Mouse (Mus musculus) forebrain, embryonic 12.5 days (tissue): ENCODE results near the gene Arhgap9. TPM values are rescaled to one million over a fixed set of nuclear protein-coding genes. Genes with fewer than 3 reads are reported as not detected.

Source experiments
- ATAC-seq: fragments of 200-750 bp; cut with Nextera tagmentation; 2 replicates; pipeline ENCODE4 v1.8.0; 2017; ENCODE audit warnings: moderate TSS enrichment; ENCODE audit not compliant: low FRiP score
- H3K27ac ChIP-seq: fragments of 300-500 bp; sonication (generic); 2 replicates; pipeline ENCODE4 v1.5.1; 2016; ENCODE audit warnings: mild to moderate bottlenecking
- H3K27me3 ChIP-seq: fragments of 300-500 bp; sonication (generic); 2 replicates; pipeline ENCODE4 v1.6.1; 2016; ENCODE audit warnings: mild to moderate bottlenecking
- H3K36me3 ChIP-seq: fragments of 300-500 bp; sonication (generic); replicated peaks from 2 replicates; pipeline ENCODE4 v1.6.1; 2016; ENCODE audit warnings: mild to moderate bottlenecking
- H3K4me1 ChIP-seq: fragments of 300-500 bp; sonication (generic); 2 replicates; pipeline ENCODE4 v1.6.1; 2016
- H3K4me2 ChIP-seq: fragments of 300-500 bp; sonication (generic); 2 replicates; pipeline ENCODE4 v1.6.1; 2016; ENCODE audit warnings: mild to moderate bottlenecking, moderate library complexity
- H3K4me3 ChIP-seq: fragments of 300-500 bp; sonication (generic); replicated peaks from 2 replicates; pipeline ENCODE4 v1.5.1; 2016; ENCODE audit warnings: mild to moderate bottlenecking
- H3K9ac ChIP-seq: fragments of 300-500 bp; sonication (generic); 2 replicates; pipeline ENCODE4 v1.6.1; 2016; ENCODE audit warnings: mild to moderate bottlenecking
- H3K9me3 ChIP-seq: fragments of 300-500 bp; sonication (generic); 2 replicates; pipeline ENCODE4 v1.6.1; 2016
- WGBS: fragments of 180-500 bp; shearing (Covaris S2); methylation state at CpG from one replicate; pipeline ENCODE4 v1.1.7; 2016; 5-methylcytosine and 5-hydroxymethylcytosine counted together
- polyA plus RNA-seq: library from polyadenylated mRNA; unstranded; fragments of >200 nt; fragmentation: Nextera tagmentation; extraction: Ambion mirVana; gene quantifications from 2 replicates; pipeline ENCODE4 v1.2.1, GENCODE M21; 2016

The Arhgap9 gene
- polyA plus RNA-seq, 1 experiment from 2014 or later = 1.3 TPM

DNA sequence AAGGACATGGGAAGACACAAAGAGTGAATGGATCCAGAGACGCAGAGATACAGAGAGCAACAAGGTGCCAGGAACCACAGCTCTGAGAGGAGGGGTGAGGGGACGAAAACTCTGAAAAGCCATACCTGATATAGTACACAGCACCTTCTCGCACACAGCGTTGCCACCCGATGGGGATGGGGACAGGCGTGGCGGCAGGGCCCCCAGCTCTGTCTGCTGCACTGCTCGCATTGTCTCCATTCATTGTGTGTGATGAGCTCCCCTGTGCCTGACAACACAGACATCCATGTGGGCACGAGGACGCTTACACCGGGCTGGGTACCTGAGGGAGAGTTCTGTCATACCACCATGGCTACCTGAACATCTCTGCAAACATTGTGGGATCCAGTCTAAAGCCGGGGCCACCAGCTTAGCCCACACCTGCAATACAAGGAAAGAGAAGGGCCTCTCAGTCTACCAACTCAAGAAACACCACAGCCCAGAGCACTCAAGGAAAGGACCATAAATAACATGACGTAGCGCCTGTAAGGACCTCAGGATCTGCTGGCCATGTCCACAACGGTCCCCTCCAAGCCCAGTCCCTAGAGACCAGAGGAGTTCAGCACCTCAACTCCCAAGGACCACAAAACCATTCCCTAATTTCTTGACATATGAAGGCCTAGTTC is 34.4 kb upstream of the Arhgap9 start:
- H3K9ac ChIP-seq = peak overlapping the region; percentile 83
- peak overlapping the region; percentile 98 for H3K27ac ChIP-seq
- 75% methylated on average over 15 of the region's 15 CpGs for WGBS
- no peak for ATAC-seq
- peak overlapping the region; percentile 86 for H3K4me2 ChIP-seq
- no peaks in the 10 kb centered on the region for H3K9me3 ChIP-seq
- peaks cover 60% of the 10 kb centered on the region for H3K4me1 ChIP-seq
- peak overlapping the region; percentile 75 for H3K4me3 ChIP-seq
- peaks cover 50% of the 10 kb centered on the region for H3K36me3 ChIP-seq
- H3K27me3 ChIP-seq = no peaks in the 10 kb centered on the region

DNA sequence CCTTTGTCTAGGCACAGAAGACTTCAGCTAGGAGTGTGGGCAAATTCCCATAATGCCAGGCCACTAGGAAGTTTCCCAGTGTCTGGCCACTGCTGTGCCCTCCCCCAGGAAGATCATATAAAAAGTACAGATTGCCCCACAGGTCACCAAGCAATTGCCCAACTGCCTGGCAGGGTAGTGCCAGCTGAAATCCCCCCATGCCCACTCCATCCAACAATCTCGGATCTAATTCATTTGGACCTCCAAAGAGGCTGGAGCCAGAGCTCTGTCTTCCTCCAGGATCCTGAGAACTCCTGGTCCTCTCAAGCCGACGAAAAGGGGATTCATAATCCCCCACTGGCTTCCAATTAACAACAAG is 33.8 kb upstream of the Arhgap9 start:
- H3K36me3 ChIP-seq = peaks cover 45% of the 10 kb centered on the region
- no peaks in the 10 kb centered on the region for H3K9me3 ChIP-seq
- peak overlapping the region; percentile 83 for H3K9ac ChIP-seq
- peak overlapping the region; percentile 86 for H3K4me2 ChIP-seq
- H3K4me3 ChIP-seq = peak overlapping the region; percentile 75
- peak overlapping the region; percentile 98 for H3K27ac ChIP-seq
- no peak for ATAC-seq
- WGBS = 2% methylated on average over 3 of the region's 3 CpGs
- peaks cover 62% of the 10 kb centered on the region for H3K4me1 ChIP-seq
- no peaks in the 10 kb centered on the region for H3K27me3 ChIP-seq

DNA sequence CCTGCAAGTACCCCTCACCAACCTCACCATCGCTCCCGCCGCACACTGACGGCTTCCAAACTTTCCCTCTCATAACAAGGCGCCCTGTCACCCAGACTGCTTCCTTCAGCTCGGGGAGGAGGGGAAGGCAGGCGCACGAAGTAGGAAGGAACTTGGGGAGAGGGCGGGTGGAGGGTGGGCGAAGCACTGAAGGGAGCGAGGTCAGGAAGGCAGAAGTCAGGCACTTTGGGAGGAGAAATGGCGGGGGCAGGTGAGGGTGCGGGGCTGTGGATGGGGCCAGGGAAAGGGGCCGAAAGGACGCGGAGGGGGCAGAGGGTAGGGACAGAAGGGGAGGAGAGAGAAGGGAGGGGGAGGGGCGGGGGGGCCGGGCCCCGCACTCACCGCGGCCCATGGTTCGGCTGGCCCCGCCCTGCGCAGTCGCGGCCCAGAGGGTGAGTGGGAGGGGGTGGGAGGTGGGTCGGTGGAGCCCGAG is 33.4 kb upstream of the Arhgap9 start:
- H3K36me3 ChIP-seq = peaks cover 44% of the 10 kb centered on the region
- ATAC-seq = peak; percentile 1; the same call in 1 of the 2 replicates

DNA sequence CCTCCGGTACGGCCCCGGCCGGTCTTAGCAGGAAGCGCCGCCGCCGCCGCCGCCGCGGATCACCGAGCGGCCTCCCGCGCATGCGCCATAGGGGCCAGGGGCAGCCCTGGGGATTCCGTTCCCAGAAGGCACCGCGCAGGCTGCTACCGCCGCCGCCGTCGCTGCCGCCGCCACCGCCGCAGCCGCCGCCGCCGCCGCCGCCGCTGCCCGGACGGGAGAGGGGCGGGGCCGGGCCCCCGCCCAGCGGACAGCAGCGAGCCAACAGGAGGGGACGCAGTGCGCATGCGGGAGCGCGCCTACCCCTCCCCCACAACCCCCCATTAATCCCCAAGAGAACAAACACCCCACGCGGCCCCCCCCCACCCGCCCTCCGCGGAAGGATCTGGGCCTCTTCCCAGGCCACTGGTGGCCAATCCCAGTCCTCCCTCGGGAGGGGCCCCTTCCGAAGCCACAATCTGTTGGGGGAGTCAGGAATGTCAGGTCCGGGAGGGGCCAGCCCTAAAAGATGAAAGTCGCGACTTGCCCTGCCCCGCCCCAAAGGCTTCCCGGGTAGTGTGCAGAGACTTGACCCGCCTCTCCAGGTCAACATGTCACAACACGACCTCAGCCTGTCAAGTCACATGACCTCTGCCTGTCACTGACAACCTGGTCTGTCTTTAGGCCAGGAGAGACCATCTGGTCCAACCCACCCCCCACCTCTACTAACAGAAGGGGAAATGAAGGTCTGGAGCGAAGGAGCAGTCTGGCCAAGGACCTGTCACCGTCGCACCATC is 32.8 kb upstream of the Arhgap9 start, which contains the start of gene Mbd6:
Gene Mbd6 (minus strand): TSS at position 219 of the 773 bp plus-strand sequence.
- Histone ChIP-seq H3K36me3 (peaks cover 44% of the 10 kb centered on the region), H3K27ac (peak within 1 kb of the TSS; percentile 98), H3K4me3 (peak within 1 kb of the TSS; percentile 75), H3K9ac (peak within 1 kb of the TSS; percentile 83), H3K9me3 (no peaks in the 10 kb centered on the region), H3K27me3 (no peaks in the 10 kb centered on the region), H3K4me1 (peaks cover 65% of the 10 kb centered on the region), H3K4me2 (peak within 1 kb of the TSS; percentile 86)
- peak; percentile 42 for ATAC-seq
- 0% methylated on average over 39 of the region's 65 CpGs for WGBS

More for the DNA sequence above, 33.4 kb upstream of the Arhgap9 start:
- Histone ChIP-seq H3K4me3 (peak overlapping the region; percentile 75), H3K4me2 (peak overlapping the region; percentile 86), H3K4me1 (peaks cover 65% of the 10 kb centered on the region), H3K27ac (peak overlapping the region; percentile 98), H3K9me3 (no peaks in the 10 kb centered on the region), H3K9ac (peak overlapping the region; percentile 83), H3K27me3 (no peaks in the 10 kb centered on the region)
- under 1% methylated on average over 22 of the region's 28 CpGs for WGBS

DNA sequence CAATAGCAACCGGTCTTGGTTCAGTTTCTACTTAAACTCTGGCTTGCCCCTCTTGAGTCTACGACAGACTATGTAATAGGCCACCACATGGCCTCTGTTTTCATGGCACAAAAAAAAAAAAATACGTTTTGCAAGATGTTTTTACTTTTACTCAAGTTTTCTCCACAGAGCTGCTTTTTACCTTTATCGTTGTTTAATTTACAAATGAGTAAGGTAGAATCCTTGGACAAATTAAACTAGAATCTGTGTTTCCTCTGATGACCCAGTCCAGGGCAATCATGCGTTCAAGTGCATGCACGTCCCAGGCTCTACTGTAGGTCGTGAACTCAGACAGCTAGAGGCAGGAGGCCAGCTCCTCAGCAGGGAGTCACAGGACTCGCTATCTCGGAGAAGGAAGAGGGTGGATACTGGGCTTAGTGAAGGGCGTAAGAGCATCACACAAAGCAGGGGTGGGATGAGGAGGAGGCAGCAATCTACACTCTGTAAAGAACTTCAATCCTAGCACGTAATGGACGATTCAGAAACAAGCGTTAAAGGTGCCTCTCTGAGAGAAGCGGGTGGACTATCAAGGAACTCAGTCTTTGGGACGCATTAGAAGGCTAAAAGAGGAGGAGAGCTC is 32.1 kb upstream of the Arhgap9 start:
- H3K4me3 ChIP-seq = peak overlapping the region; percentile 75
- H3K9me3 ChIP-seq = no peaks in the 10 kb centered on the region
- H3K4me2 ChIP-seq = peak overlapping the region; percentile 86
- peak overlapping the region; percentile 83; the same call in 1 of the 2 replicates for H3K9ac ChIP-seq
- H3K27me3 ChIP-seq = no peaks in the 10 kb centered on the region
- peaks cover 62% of the 10 kb centered on the region for H3K4me1 ChIP-seq
- peak overlapping the region; percentile 98 for H3K27ac ChIP-seq
- ATAC-seq = peak; percentile 2
- peaks cover 44% of the 10 kb centered on the region for H3K36me3 ChIP-seq
- 1% methylated on average over 15 of the region's 15 CpGs for WGBS

DNA sequence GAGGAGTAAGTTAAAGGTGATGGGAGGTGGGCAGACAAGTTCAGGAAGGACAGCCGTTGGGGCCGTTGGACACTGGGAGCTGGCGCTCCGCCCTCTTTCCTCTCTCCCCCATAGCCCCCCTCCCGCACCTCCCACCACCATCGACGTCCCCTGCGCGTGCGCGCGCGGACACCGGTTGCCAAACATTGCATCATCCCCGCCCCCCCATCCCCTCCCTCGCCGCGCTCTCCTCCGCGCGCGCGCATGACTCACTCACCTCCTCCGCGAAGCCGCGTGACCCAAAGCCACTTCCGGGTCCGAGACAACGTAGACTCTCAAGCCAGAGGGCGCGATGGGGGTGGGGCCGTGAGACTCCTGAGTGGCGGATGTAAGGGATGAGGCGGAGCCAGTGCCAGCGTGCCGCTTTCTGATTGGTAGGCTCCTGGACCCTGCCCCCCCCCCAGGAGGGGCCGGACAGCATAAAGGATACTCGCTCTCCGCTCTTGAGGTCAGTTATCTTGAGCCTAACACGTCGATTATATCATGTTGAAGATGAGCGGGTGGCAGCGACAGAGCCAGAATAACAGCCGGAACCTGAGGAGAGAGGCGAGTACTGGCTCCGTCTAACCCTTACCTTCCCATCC is 31.3 kb upstream of the Arhgap9 start:
- Histone ChIP-seq H3K4me1 (peaks cover 56% of the 10 kb centered on the region), H3K36me3 (peaks cover 44% of the 10 kb centered on the region), H3K4me2 (peak overlapping the region; percentile 86), H3K27ac (peak overlapping the region; percentile 98), H3K27me3 (no peaks in the 10 kb centered on the region), H3K4me3 (peak overlapping the region; percentile 75), H3K9me3 (no peaks in the 10 kb centered on the region), H3K9ac (peak overlapping the region; percentile 66)
- 1% methylated on average over 35 of the region's 47 CpGs for WGBS
- peak; percentile 92 for ATAC-seq

DNA sequence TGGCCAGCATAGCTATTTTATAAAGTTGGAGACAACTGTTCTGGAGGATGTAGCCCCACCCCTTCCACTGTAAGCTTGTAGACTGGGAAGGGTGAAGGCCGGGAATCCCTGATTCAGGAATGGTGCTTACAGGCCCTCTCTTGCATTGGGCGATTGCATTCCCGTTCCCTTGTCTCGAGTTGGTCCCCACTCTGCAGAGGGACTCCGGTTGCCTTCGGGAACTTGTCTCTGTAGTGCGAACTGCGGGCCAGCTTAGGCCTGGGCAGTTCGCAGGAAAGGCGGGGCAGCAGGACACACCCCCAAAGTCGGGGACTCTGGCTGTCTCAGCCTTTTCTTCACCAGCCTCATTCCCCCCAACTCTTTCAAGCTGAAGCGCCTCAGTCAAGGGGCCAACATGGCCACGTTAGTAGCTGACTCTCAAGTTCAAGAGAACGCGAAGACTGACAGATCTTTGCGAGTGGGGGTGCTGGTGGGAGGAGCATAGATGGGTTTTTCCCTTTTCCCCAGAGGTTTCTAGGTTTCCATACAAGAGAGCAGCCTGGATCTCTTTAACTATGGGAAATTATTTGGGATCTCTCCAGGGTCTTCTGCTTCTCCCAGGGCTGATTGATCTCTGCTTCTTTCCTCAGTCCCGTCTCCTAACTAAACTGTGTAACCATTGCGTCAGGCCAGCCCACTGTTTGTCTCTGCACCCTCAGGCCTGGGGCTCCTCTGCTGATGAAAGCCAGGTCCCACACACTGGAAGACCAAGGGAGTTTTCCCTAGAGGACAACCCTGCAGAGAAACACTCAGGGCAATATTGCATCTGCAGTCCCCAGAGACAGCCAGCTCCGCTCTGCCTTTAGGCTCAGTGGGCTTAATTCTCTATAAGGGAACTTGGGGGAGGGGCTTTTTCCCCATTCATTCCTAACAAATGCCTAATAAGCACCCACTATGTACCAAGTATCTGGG is 30.6 kb upstream of the Arhgap9 start:
- H3K4me1 ChIP-seq = peaks cover 48% of the 10 kb centered on the region

DNA sequence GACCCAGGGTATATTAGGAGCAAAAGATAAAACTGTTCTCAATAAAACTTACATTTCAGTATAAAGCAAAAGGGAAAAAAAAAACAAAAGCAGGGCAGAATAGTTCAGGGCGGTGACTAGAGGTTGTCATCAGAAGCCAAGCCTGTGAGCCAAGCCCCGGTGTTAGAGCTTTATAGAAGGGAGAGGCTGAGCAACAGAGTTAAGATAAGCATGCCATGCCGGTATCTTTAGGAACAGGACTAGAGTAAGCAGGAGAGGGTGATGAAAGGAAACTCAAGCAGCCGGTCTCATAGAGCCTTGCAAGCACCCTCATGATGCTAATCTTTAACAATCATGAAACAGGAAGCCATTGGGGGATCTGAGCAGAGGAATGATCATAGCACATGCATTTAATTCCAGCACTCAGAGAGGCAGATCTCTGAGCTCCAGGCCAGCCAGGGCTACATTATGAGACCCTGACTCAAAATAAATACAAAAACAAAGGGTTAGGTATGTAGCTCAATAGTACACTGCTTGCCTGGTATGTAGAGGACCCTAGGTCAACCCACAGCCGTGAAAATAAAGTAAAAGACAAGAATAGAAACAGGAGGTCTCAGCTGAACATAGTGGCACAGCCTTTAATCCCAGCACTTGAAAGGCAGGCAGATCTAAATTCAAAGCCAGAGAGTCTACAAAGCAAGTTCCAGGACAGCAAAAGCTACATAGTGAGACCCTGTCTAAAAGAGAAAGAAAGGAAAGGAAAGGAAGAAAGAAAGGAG is 29.7 kb upstream of the Arhgap9 start:
- H3K27ac ChIP-seq = peak overlapping the region; percentile 98; the same call in 1 of the 2 replicates
- H3K4me2 ChIP-seq = peak overlapping the region; percentile 86
- peak overlapping the region; percentile 66 for H3K9ac ChIP-seq
- H3K36me3 ChIP-seq = peaks cover 44% of the 10 kb centered on the region
- 53% methylated on average over 5 of the region's 5 CpGs for WGBS
- ATAC-seq = no peak
- peak overlapping the region; percentile 75 for H3K4me3 ChIP-seq
- H3K27me3 ChIP-seq = no peaks in the 10 kb centered on the region
- H3K9me3 ChIP-seq = no peaks in the 10 kb centered on the region
- peaks cover 40% of the 10 kb centered on the region for H3K4me1 ChIP-seq

More for the DNA sequence above, 30.6 kb upstream of the Arhgap9 start:
- Histone ChIP-seq H3K4me2 (peak overlapping the region; percentile 86), H3K27ac (peak overlapping the region; percentile 98), H3K36me3 (peaks cover 44% of the 10 kb centered on the region), H3K9me3 (no peaks in the 10 kb centered on the region), H3K27me3 (no peaks in the 10 kb centered on the region), H3K9ac (peak overlapping the region; percentile 66), H3K4me3 (peak overlapping the region; percentile 75)
- ATAC-seq = peak; percentile 42
- WGBS = 2% methylated on average over 19 of the region's 19 CpGs

DNA sequence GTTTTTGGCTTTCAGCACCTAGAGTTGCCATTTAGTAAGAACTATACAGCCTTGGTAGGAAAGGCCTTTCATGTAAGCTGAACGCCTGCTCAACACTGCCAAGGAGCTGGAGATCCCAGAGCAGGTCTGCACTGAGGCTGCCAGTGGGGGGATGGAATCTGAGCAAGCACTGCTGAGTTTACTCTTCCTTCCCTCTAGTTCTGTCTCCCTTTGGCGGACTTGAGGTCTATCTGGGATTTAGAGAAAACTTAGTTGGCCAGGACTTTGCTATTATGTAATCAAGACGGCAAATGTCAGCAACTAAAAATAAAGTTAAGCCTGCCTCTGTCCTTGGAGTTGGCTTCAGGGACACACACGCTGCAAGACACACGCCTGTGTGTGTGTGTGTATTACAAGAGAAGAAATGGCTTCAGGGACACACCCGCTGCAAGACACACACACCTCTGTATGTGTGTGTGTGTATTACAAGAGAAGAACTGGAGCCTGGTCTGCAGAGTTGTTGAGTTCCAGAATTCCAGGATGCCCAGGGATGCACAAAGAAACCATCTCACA is 28.7 kb upstream of the Arhgap9 start:
- Histone ChIP-seq H3K9ac (no peak overlapping the region), H3K36me3 (peaks cover 50% of the 10 kb centered on the region), H3K27me3 (no peaks in the 10 kb centered on the region), H3K4me2 (no peak overlapping the region), H3K27ac (no peak overlapping the region), H3K4me3 (no peak overlapping the region), H3K9me3 (no peaks in the 10 kb centered on the region), H3K4me1 (peaks cover 30% of the 10 kb centered on the region)
- WGBS = 90% methylated on average over 6 of the region's 6 CpGs
- no peak for ATAC-seq

DNA sequence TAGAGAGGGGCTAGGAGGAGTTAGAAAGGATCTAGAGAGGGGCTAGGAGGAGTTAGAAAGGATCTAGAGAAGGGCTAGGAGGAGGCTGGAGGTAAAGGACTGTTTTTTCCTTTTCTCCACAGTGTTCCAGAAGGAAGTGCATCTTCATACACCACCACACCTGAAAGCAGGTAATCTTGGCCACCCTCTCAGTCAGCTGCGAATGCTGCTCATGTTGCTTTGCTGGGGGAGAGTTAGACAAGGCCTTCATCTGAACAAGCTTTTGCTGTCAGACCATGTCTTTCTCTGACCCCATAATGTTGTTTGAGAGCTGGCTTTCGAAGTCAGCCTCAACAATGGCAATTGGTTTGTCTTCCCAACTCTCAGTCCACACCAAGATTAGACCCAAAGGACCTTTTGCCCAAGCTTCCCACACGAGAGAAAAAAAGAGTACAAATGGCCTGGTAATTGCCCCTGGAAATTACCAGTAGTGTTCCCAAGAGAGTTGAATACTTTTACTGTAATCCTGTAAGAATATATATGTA is 28.1 kb upstream of the Arhgap9 start:
- no peak overlapping the region for H3K9ac ChIP-seq
- H3K27ac ChIP-seq = no peak overlapping the region
- H3K9me3 ChIP-seq = no peaks in the 10 kb centered on the region
- no peak overlapping the region for H3K4me3 ChIP-seq
- peaks cover 55% of the 10 kb centered on the region for H3K36me3 ChIP-seq
- no peak for ATAC-seq
- 88% methylated on average over 3 of the region's 3 CpGs for WGBS
- H3K4me1 ChIP-seq = peaks cover 29% of the 10 kb centered on the region
- no peaks in the 10 kb centered on the region for H3K27me3 ChIP-seq
- H3K4me2 ChIP-seq = no peak overlapping the region
